Comparison of ENCODE assay signal across 16 mouse cellular contexts in the genomic region with DNA sequence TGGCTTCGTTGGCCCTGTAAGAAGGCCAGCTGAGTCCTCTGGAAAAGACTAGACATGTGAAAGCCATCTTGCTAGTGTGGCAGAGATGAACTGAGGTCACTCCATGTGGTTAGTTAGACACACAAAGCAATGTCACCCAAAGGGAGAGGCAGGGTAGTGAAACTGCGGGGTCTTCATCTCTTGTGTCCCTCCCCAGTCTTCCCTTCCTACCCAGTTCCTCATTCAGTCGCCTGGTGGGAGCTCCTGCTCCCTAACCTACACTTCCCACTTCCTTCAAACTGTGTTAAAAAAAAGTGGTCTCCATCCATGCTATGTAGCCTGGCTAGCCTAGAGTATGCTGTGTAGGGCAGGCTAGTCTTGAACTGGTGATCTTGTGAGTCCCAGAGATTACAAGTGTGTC.
"Had no signal": no experiment of that assay in that cellular context is flagged by ENCODE, and none has a peak within 500 bp of the region (broad histone marks: within the 10 kb centered on the region; RNA-seq: fewer than 3 reads in every experiment).

No protein-coding gene starts in this region.

- DNase-seq: gastrocnemius, adult 2 months; gastrocnemius, postnatal 10 days; gastrocnemius, postnatal 25 days; heart, postnatal 36 days; kidney, adult 2 months; kidney, adult 9 months; kidney, postnatal 14 days; kidney, postnatal 36 days; layer of hippocampus, adult 9-11 months; layer of hippocampus, postnatal 36 days; liver; liver, embryonic 13.5 days had no signal

- ATAC-seq: hindbrain, embryonic 16.5 days; inflammation-experienced regulatory T-cells, adult 6 months; intestine, embryonic 15.5 days; intestine, postnatal 0 days had no signal
